Mouse (Mus musculus): ENCODE results near the gene Rpl9-ps1. TPM values are rescaled to one million over a fixed set of nuclear protein-coding genes. Genes with fewer than 3 reads are reported as not detected.

Gene Rpl9-ps1
- not detected for total RNA-seq (2023)

DNA sequence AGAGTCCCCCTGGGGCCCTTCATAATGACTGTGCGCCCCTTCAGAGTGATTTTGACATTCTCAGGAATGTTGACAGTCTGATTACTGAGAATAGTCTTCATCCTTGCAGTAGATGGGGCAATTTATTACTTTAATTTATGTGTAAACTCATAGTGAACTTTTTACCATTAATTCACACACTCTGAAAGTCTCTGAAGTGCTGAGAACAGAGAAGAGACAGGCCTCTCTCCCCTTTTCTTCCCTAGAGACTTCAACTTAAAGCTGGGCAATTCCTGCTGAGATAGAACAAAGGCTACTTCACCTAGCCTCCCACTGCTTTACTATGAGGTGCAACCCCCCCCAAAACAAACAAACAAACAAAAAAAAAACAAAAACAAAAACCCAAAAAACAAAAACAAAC lies at the start of gene Rpl9-ps1:
Gene Rpl9-ps1 (minus strand): TSS at position 101 of the 400 bp plus-strand sequence.

DNA sequence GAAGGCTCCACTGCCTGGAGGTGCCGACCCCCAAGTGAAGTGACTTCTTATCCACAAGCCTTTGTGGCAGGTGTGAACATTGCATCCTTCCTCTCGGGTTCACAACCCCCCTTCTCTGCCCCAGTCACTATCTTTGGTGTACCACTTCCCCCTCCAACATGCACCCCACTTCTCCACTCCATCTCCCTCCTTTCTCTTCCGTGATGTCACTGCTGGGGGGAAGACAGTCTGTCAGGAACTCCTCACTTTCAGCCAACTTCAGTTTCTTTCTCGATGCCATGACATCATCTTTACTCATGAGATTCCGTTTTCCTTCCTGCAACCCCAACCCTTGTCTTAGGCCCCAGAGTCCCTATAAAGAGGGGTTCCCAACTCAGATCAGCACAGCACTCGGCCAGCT lies 16.8 kb upstream of the Rpl9-ps1 start, which contains the start of gene Ccl4:
Gene Ccl4 (plus strand): TSS at position 381 of the 400 bp plus-strand sequence.

DNA sequence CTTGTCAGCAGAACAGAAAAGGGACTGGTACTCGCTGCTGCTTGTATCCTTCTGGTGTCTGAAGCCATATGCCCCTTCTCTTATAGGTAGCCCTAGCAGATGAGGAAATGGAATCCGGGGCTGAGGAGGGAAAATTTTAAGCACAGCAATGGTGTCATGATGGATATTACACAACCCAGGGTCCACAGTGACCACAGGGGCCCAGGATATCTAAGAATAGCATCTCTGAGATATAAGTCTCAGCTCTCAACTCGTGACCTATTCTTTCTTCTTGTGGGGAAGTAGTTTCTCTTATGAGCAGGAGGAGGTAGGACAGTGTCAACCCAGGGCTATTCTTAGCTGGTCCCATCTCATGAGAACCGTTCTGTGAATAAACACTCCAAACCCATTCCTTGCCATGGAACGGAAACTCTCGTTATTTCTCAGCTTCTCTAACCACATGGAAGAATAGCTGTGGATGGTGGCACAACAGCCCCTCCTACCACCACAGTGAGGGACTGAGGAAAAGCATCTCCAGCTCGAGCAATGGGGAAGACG lies 4.0 kb upstream of the Rpl9-ps1 start, which contains the start of gene Ccl3:
Gene Ccl3 (minus strand): TSS at position 51 of the 537 bp plus-strand sequence.

Other genes with a start within 250 kb of the Rpl9-ps1 start
- gene Rasl10b, start 236.5 kb downstream of the Rpl9-ps1 start, total RNA-seq (2023): under 1 TPM in 1 of 2 experiments, not detected in 1; 0.49 TPM
- gene Gas2l2, start 216.2 kb downstream of the Rpl9-ps1 start, total RNA-seq (2023): under 1 TPM in 1 of 2 experiments, not detected in 1; 0.13 TPM
- gene 1700020L24Rik, start 207.9 kb downstream of the Rpl9-ps1 start, total RNA-seq (2023): 10 to 100 TPM; 46.4 to 53.4 TPM
- gene Mmp28, start 182.6 kb downstream of the Rpl9-ps1 start, total RNA-seq (2023): 1 to 10 TPM; 1.4 to 2.2 TPM
- 10 to 100 TPM; 73.5 to 74.1 TPM for gene Taf15, start 172.5 kb downstream of the Rpl9-ps1 start, total RNA-seq (2023)
- not detected for gene Heatr9, start 123.4 kb downstream of the Rpl9-ps1 start, total RNA-seq (2023)
- 1 to 10 TPM in 1 of 2 experiments, under 1 TPM in 1; 0.82 to 1.2 TPM for gene Ccl5, start 115.1 kb downstream of the Rpl9-ps1 start, total RNA-seq (2023)
- 100 to 1,000 TPM; 117 to 194 TPM for gene Ccl9, start 67.0 kb downstream of the Rpl9-ps1 start, total RNA-seq (2023)
- gene Ccl6, start 52.5 kb downstream of the Rpl9-ps1 start, total RNA-seq (2023): 100 to 1,000 TPM; 837 to 852 TPM
- 100 to 1,000 TPM in 1 of 2 experiments, 10 to 100 TPM in 1; 89.7 to 110 TPM for gene Ccl3, start 3.7 kb upstream of the Rpl9-ps1 start, total RNA-seq (2023)
- gene Ccl4, start 17.0 kb upstream of the Rpl9-ps1 start, total RNA-seq (2023): 10 to 100 TPM; 18.2 to 21.4 TPM
- gene Wfdc17, start 58.4 kb upstream of the Rpl9-ps1 start, total RNA-seq (2023): 10 to 100 TPM; 19.8 to 35.5 TPM
- gene Wfdc18, start 63.4 kb upstream of the Rpl9-ps1 start, total RNA-seq (2023): not detected
- 100 to 1,000 TPM; 619 to 711 TPM for gene Wfdc21, start 101.3 kb upstream of the Rpl9-ps1 start, total RNA-seq (2023)
- gene Heatr6, start 108.1 kb upstream of the Rpl9-ps1 start, total RNA-seq (2023): 10 to 100 TPM; 29.1 to 32.3 TPM
- not detected for gene Hnf1b, start 204.4 kb upstream of the Rpl9-ps1 start, total RNA-seq (2023)

Data from neutrophil, adult 59 days (primary cell).